Mouse (Mus musculus): ENCODE data around the gene Aldh1a2. TPM values are rescaled to one million over a fixed set of nuclear protein-coding genes. Genes with fewer than 3 reads are reported as not detected.

Aldh1a2 gene
- polyA plus RNA-seq, 1 experiment from 2014 or later, result 0.63 TPM

DNA sequence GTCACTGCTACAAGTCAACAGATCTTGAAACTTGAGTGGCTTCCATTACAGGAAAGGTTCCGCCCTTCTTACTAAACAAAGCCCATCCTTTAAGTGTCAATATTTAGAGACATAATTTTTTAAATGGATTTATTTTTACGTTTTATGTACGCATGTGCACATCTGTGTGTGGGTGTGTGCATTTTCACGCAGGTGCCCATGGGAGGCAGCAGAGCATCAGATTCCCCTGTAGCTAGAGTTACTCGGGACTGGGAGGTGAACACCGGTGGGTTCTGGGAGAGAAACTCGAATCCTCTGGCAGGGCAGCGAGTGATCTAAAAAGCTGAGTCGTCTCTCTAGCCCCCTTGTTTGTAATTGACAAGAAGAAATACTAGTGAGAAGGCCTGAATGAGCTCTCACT is 42.1 kb upstream of the Aldh1a2 start:
- peak; percentile 33; the same call in 1 of the 2 replicates for TF ChIP-seq CTCF (IDR thresholded peaks at IDR 0.05; ENCODE audit: low read depth)
- no peak for TF ChIP-seq EP300 (IDR thresholded peaks at IDR 0.05; ENCODE audit: low read depth)
- Histone ChIP-seq H3K9ac (replicated peaks) (no peak overlapping the region), H3K27ac (ENCODE audit: low read depth) (0 out of 2 replicates have a peak overlapping the region, but pooled peaks have one; percentile 5), H3K4me2 (ENCODE audit: low read depth, low read length) (no peak overlapping the region), H3K27me3 (ENCODE audit: insufficient read depth, low read length) (no peaks in the 10 kb centered on the region), H3K36me3 (replicated peaks; ENCODE audit: insufficient read depth, low read length) (no peaks in the 10 kb centered on the region), H3K4me3 (ENCODE audit: low read depth, low read length) (no peak overlapping the region), H3K9me3 (ENCODE audit: low read length) (no peaks in the 10 kb centered on the region), H3K4me1 (ENCODE audit: insufficient read depth) (peaks cover 23% of the 10 kb centered on the region)
- WGBS (ENCODE audit: insufficient replicate concordance), result 63% methylated on average over 9 of the region's 9 CpGs
- ATAC-seq (no peak), DNase-seq (no peak)

DNA sequence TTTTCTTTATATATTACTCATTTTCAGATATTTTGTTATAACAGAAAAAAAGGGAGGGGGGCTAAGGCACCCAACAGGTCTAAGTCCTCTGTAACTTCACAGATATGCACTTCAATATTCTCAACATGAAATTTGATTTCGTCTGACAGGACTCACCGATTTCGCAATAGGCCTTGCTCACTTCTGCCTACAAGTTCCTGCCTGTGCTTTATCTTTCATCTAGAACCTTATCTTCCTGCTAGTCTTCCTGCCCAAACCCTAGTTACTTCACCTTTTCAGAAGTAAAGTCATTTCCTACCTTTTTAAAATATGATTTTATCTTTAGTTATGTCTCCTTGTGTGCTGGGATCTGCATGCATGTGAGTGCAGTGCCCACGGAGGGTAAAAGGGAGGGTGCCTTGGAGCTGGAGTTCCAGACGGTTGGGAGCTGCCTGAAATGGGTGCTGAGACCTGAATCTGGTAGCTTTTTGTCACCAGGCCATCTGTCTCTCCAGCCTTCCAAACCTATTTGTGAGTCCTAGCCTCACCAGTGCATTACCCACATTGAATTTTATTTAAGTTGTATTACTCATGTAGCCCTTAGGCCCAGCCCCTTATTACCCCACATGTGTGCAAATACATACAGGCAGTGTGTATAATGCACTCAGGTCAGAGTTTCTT is 41.1 kb upstream of the Aldh1a2 start:
- H3K4me1 ChIP-seq (ENCODE audit: insufficient read depth), result peaks cover 24% of the 10 kb centered on the region

DNA sequence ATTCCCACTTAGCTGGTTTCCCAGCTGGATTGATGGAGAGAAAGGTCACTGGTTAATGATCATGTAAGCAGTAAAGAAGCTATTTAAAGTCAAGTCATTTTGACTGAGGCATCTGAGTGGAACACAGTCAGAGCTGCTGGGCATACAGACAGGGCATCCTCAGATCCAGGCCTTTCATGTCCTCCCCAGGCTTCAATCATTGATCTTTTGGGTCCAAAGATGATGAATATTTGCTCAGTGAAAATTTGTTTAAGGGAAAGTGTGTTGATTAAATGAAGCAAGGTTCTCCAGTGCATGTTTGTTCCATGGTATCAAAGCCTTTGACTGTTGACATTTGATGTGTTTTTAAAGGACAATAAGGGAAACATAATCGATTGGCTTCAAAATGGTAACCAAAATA is 39.9 kb upstream of the Aldh1a2 start:
- TF ChIP-seq EP300 (IDR thresholded peaks at IDR 0.05; ENCODE audit: low read depth), result peak; percentile 37
- TF ChIP-seq CTCF (IDR thresholded peaks at IDR 0.05; ENCODE audit: low read depth), result no peak
- DNase-seq, result no peak
- H3K27ac ChIP-seq (ENCODE audit: low read depth), result peak overlapping the region; percentile 78

More for the DNA sequence above, 41.1 kb upstream of the Aldh1a2 start:
- H3K27ac ChIP-seq (ENCODE audit: low read depth), result peak overlapping the region; percentile 78
- 34% methylated on average over 5 of the region's 5 CpGs for WGBS (ENCODE audit: insufficient replicate concordance)
- H3K4me3 ChIP-seq (ENCODE audit: low read depth, low read length), result no peak overlapping the region
- no peak overlapping the region for H3K9ac ChIP-seq (replicated peaks)
- no peaks in the 10 kb centered on the region for H3K36me3 ChIP-seq (replicated peaks; ENCODE audit: insufficient read depth, low read length)
- DNase-seq (no peak), ATAC-seq (peak; percentile 10; the same call in 1 of the 2 replicates)
- H3K9me3 ChIP-seq (ENCODE audit: low read length), result no peaks in the 10 kb centered on the region
- TF ChIP-seq CTCF (IDR thresholded peaks at IDR 0.05; ENCODE audit: low read depth) (no peak), EP300 (IDR thresholded peaks at IDR 0.05; ENCODE audit: low read depth) (no peak)
- no peak overlapping the region for H3K4me2 ChIP-seq (ENCODE audit: low read depth, low read length)
- no peaks in the 10 kb centered on the region for H3K27me3 ChIP-seq (ENCODE audit: insufficient read depth, low read length)

DNA sequence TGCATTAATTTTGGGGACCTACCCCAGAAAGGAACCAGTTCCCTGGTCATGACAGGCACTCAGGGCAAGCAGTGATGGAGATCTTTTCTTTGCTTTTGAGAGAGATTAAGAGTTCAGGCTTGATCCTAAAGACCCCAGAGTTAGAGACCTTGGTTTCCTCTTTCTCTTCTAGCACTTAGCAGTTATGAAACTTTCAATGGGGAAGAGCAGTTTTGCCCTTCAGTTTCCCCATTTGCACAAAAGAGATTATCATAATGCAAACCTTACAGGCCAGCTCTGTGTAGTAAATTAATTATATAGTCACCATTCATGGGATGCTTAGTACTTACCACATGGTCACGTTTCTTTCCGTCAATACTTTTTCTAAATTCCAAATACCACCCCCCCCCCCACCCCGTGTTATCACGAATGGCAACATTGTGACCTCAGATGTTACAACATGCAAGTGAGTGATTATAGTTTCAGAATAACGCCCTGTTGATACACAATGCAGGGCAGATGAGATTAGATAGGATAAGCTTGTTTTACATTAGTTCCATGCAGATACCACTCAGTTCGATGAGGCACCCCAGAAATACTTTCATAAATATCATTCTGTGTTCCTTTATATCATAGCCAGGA is 36.2 kb upstream of the Aldh1a2 start:
- 28% methylated on average over 6 of the region's 6 CpGs for WGBS (ENCODE audit: insufficient replicate concordance)
- Histone ChIP-seq H3K4me3 (ENCODE audit: low read depth, low read length) (no peak overlapping the region), H3K4me1 (ENCODE audit: insufficient read depth) (peaks cover 28% of the 10 kb centered on the region), H3K9ac (replicated peaks) (no peak overlapping the region), H3K27me3 (ENCODE audit: insufficient read depth, low read length) (no peaks in the 10 kb centered on the region), H3K27ac (ENCODE audit: low read depth) (0 out of 2 replicates have a peak overlapping the region, but pooled peaks have one; percentile 25), H3K4me2 (ENCODE audit: low read depth, low read length) (peak overlapping the region; percentile 15; the same call in 1 of the 2 replicates), H3K9me3 (ENCODE audit: low read length) (no peaks in the 10 kb centered on the region), H3K36me3 (replicated peaks; ENCODE audit: insufficient read depth, low read length) (no peaks in the 10 kb centered on the region)
- ATAC-seq (peak; percentile 43; the same call in 1 of the 2 replicates), DNase-seq (no peak)
- TF ChIP-seq EP300 (IDR thresholded peaks at IDR 0.05; ENCODE audit: low read depth) (peak; percentile 86), CTCF (IDR thresholded peaks at IDR 0.05; ENCODE audit: low read depth) (no peak)

More for the DNA sequence above, 39.9 kb upstream of the Aldh1a2 start:
- Histone ChIP-seq H3K9me3 (ENCODE audit: low read length) (no peaks in the 10 kb centered on the region), H3K27me3 (ENCODE audit: insufficient read depth, low read length) (no peaks in the 10 kb centered on the region), H3K4me1 (ENCODE audit: insufficient read depth) (peaks cover 34% of the 10 kb centered on the region), H3K4me2 (ENCODE audit: low read depth, low read length) (no peak overlapping the region), H3K36me3 (replicated peaks; ENCODE audit: insufficient read depth, low read length) (no peaks in the 10 kb centered on the region), H3K9ac (replicated peaks) (no peak overlapping the region), H3K4me3 (ENCODE audit: low read depth, low read length) (no peak overlapping the region)
- 56% methylated on average over 1 of the region's 1 CpGs for WGBS (ENCODE audit: insufficient replicate concordance)
- ATAC-seq, result peak; percentile 85

DNA sequence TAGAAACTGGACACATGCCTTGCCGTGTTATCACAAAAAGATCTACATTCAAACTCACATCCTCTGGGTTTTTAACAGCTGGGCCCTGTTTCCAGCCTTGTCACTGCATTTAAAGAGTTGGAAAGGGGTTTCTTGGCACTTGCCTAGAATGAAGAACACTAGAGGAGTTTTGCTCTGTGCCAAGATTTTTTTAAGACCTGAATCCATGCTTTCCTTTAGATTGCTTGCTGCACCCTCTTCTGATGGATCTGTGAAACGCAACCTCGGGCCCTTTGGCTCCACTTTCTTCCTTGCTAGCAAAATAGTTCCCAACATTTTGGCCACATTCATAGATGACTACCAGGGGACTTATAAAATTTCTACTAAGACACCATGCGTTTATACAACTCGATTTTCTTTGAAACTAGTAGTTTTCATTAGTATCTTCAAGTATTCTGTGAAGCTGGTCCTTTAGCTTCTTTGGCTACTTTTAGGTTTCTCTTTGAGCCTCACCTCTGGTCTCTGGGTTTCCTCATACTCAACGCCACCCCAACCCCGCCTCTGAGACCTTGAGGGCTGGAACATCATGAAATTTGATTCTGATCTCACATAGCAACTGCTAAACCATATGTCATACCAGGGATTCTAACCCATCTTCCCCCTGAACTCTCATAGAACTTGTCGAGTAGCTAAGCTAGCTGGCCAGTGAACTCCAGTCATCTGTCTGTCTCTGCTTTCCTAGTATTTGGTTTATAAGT is 35.5 kb upstream of the Aldh1a2 start:
- peak overlapping the region; percentile 15; the same call in 1 of the 2 replicates for H3K4me2 ChIP-seq (ENCODE audit: low read depth, low read length)
- TF ChIP-seq EP300 (IDR thresholded peaks at IDR 0.05; ENCODE audit: low read depth) (no peak), CTCF (IDR thresholded peaks at IDR 0.05; ENCODE audit: low read depth) (peak; percentile 45)
- no peak for ATAC-seq

DNA sequence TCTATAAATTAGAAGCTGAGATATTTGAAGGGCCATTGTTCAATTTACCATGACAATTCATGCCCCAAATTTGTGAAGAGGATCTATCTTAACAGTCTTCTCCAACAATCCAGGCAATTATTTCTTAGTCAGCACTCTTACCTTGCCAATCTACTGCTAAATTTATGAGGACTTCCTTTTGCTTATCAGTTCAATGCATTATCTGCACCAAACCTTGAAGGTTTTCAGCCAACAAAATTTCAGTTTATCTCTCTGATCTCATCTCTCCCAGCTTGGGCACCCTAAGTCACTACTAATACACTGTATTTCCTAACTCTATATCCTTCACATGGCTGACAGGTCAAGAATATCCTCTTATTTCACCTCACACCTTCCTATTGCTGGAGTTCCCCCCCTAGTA is 30.3 kb upstream of the Aldh1a2 start:
- H3K27ac ChIP-seq (ENCODE audit: low read depth), result no peak overlapping the region
- no peak for DNase-seq
- no peak for ATAC-seq
- H3K4me1 ChIP-seq (ENCODE audit: insufficient read depth), result peaks cover 28% of the 10 kb centered on the region
- no peaks in the 10 kb centered on the region for H3K27me3 ChIP-seq (ENCODE audit: insufficient read depth, low read length)
- H3K4me2 ChIP-seq (ENCODE audit: low read depth, low read length), result no peak overlapping the region
- no peaks in the 10 kb centered on the region for H3K9me3 ChIP-seq (ENCODE audit: low read length)
- no peak overlapping the region for H3K9ac ChIP-seq (replicated peaks)
- no peaks in the 10 kb centered on the region for H3K36me3 ChIP-seq (replicated peaks; ENCODE audit: insufficient read depth, low read length)
- H3K4me3 ChIP-seq (ENCODE audit: low read depth, low read length), result no peak overlapping the region
- no peak for TF ChIP-seq EP300 (IDR thresholded peaks at IDR 0.05; ENCODE audit: low read depth)

More for the DNA sequence above, 35.5 kb upstream of the Aldh1a2 start:
- H3K9me3 ChIP-seq (ENCODE audit: low read length), result no peaks in the 10 kb centered on the region
- peak overlapping the region; percentile 25; the same call in 1 of the 2 replicates for H3K27ac ChIP-seq (ENCODE audit: low read depth)
- no peak overlapping the region for H3K4me3 ChIP-seq (ENCODE audit: low read depth, low read length)
- H3K9ac ChIP-seq (replicated peaks), result no peak overlapping the region
- no peak for DNase-seq
- no peaks in the 10 kb centered on the region for H3K27me3 ChIP-seq (ENCODE audit: insufficient read depth, low read length)
- peaks cover 20% of the 10 kb centered on the region for H3K4me1 ChIP-seq (ENCODE audit: insufficient read depth)
- H3K36me3 ChIP-seq (replicated peaks; ENCODE audit: insufficient read depth, low read length), result no peaks in the 10 kb centered on the region
- 62% methylated on average over 8 of the region's 8 CpGs for WGBS (ENCODE audit: insufficient replicate concordance)
